10 mouse cellular contexts compared by ENCODE assay signal in the genomic region with DNA sequence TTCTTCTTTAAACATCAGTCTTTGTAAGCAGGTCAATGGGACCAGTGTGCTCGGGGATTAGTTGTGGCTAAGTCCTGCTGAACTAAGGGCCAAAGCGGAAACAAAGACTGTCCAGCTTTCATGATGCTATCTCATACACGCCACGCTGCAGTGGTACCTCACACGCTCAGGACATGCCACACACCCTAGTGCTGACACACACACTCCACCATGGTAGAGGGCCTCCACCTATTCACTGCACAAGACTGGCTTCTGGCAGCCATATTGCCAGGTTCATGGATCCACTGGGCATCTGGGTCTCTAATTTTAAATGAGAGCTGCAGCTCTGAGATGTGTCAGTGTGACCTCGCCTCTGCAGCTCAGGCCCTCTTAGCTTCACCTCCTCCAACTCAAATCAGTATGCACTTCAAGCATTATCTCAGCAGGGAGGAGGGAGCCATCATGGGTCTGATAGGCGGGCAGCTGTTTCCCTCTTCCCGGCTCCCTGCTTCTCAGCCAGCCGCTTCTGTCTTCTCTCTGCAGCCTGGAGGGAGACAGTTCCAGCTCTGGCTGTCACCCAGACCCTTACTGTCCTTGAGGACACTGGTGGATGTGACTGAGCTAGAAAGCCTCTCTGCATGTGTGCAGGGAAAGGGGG.
DNase-seq lines count a peak whose midpoint lies in the region; ATAC-seq and TF ChIP-seq lines count a peak whose summit lies in the region.
"Had no signal": no experiment of that assay in that cellular context is flagged by ENCODE, and none has a peak within 500 bp of the region (broad histone marks: within the 10 kb centered on the region; RNA-seq: fewer than 3 reads in every experiment).

No protein-coding gene starts in this region.

- ATAC-seq in kidney, postnatal 0 days (replicated peaks; ENCODE audit: low FRiP score, low read depth) = no peak
- ATAC-seq in heart, embryonic 11.5 days (replicated peaks; ENCODE audit: insufficient number of reproducible peaks, low FRiP score, low TSS enrichment) = no peak
- ATAC-seq in midbrain, embryonic 12.5 days (ENCODE audit: low FRiP score, low read depth) = peak; percentile 70
- ATAC-seq in inflammation-experienced regulatory T-cells, adult 6 months = no peak

- peak overlapping the region; percentile 38; the same call in 1 of the 2 replicates for H3K27ac ChIP-seq in kidney, postnatal 0 days
- H3K27ac ChIP-seq in brown adipose tissue, adult 24 weeks (replicated peaks; ENCODE audit: low read depth, low read length) = peak overlapping the region; percentile 13
- H3K27ac ChIP-seq in heart, embryonic 11.5 days (ENCODE audit: low read depth, low read length) = peak overlapping the region; percentile 67
- peak overlapping the region; percentile 87 for H3K27ac ChIP-seq in midbrain, embryonic 12.5 days (replicated peaks)
- H3K27ac ChIP-seq: macrophage had no signal

- 76% methylated on average over 9 of the region's 9 CpGs for WGBS in kidney, postnatal 0 days
- 20% methylated on average over 9 of the region's 9 CpGs for WGBS in heart, embryonic 11.5 days (ENCODE audit: insufficient replicate concordance)
- 8% methylated on average over 9 of the region's 9 CpGs for WGBS in midbrain, embryonic 12.5 days

- H3K27me3 ChIP-seq in kidney, postnatal 0 days (ENCODE audit: insufficient read depth, low read length) = no peaks in the 10 kb centered on the region
- no peaks in the 10 kb centered on the region for H3K27me3 ChIP-seq in heart, embryonic 11.5 days (ENCODE audit: control insufficient read depth, insufficient read depth, low read length)
- no peaks in the 10 kb centered on the region for H3K27me3 ChIP-seq in midbrain, embryonic 12.5 days

- no peak overlapping the region for H3K9ac ChIP-seq in kidney, postnatal 0 days (ENCODE audit: low read depth, low read length)
- H3K9ac ChIP-seq in heart, embryonic 11.5 days (ENCODE audit: low read depth, low read length) = no peak overlapping the region
- no peak overlapping the region for H3K9ac ChIP-seq in midbrain, embryonic 12.5 days (replicated peaks)

- H3K4me1 ChIP-seq in kidney, postnatal 0 days (replicated peaks; ENCODE audit: insufficient read depth, low read length) = 0 out of 2 replicates have a peak, but pooled peaks cover 5% of the 10 kb centered on the region
- H3K4me1 ChIP-seq in brown adipose tissue, adult 24 weeks (ENCODE audit: control insufficient read depth, insufficient read depth, insufficient read length, low read length) = peaks cover 18% of the 10 kb centered on the region
- peaks cover 23% of the 10 kb centered on the region for H3K4me1 ChIP-seq in heart, embryonic 11.5 days (ENCODE audit: control insufficient read depth, insufficient read depth, low read length)
- H3K4me1 ChIP-seq in midbrain, embryonic 12.5 days = peaks cover 40% of the 10 kb centered on the region

- TF ChIP-seq CTCF in kidney, postnatal 0 days (IDR thresholded peaks at IDR 0.05; ENCODE audit: low read depth) = no peak

- no peak overlapping the region for H3K4me3 ChIP-seq in kidney, postnatal 0 days (replicated peaks; ENCODE audit: low read depth, low read length)
- H3K4me3 ChIP-seq in brown adipose tissue, adult 24 weeks (ENCODE audit: insufficient read depth, low read depth, low read length) = no peak overlapping the region
- H3K4me3 ChIP-seq in heart, embryonic 11.5 days (ENCODE audit: low read depth, low read length) = no peak overlapping the region
- H3K4me3 ChIP-seq in midbrain, embryonic 12.5 days = no peak overlapping the region

- no peak for DNase-seq in kidney, postnatal 0 days (ENCODE audit: low spot score)
- no peak for DNase-seq in kidney, postnatal 10 days
- DNase-seq in left cerebral cortex, adult 8-10 months (ENCODE audit: low spot score in 2 of 2) = no peak
- DNase-seq in frontal cortex, postnatal 10 days (ENCODE audit: low spot score in 2 of 2) = no peak

- no peak overlapping the region for H3K4me2 ChIP-seq in kidney, postnatal 0 days (ENCODE audit: low read length)
- H3K4me2 ChIP-seq in heart, embryonic 11.5 days = no peak overlapping the region
- no peak overlapping the region for H3K4me2 ChIP-seq in midbrain, embryonic 12.5 days (replicated peaks)

- no peaks in the 10 kb centered on the region for H3K36me3 ChIP-seq in kidney, postnatal 0 days (ENCODE audit: insufficient read depth, low read length)
- H3K36me3 ChIP-seq in heart, embryonic 11.5 days (ENCODE audit: control insufficient read depth, insufficient read depth, low read length) = no peaks in the 10 kb centered on the region
- no peaks in the 10 kb centered on the region for H3K36me3 ChIP-seq in midbrain, embryonic 12.5 days
- H3K36me3 ChIP-seq: G1E had no signal

- H3K9me3 ChIP-seq in kidney, postnatal 0 days (replicated peaks; ENCODE audit: low read length) = no peaks in the 10 kb centered on the region
- no peaks in the 10 kb centered on the region for H3K9me3 ChIP-seq in heart, embryonic 11.5 days (replicated peaks; ENCODE audit: control insufficient read depth, low read length)
- H3K9me3 ChIP-seq in midbrain, embryonic 12.5 days = no peaks in the 10 kb centered on the region

Comparison
In these comparisons a context has a peak if more than half of its experiments do, and no peak if none do; other contexts are left out.
1. H3K27ac ChIP-seq: peak in every context shown above with its lines; median percentile 87 in midbrain, embryonic 12.5 days; 67 in heart, embryonic 11.5 days; 38 in kidney, postnatal 0 days; 13 in brown adipose tissue, adult 24 weeks.